Mouse (Mus musculus) myocyte (in vitro differentiated cells): Measurements from ENCODE around the gene Vwc2l.

Source experiments
- CEBPB ChIP-seq: IDR thresholded peaks from 2 replicates; pipeline ENCODE4 v1.6.1; 2011; ENCODE audit warnings: mild to moderate bottlenecking, moderate library complexity; ENCODE audit not compliant: poor library complexity, insufficient read depth, severe bottlenecking
- POLR2A ChIP-seq: IDR thresholded peaks from one replicate; pipeline ENCODE4 v1.6.1; 2011; ENCODE audit warnings: low read depth, mild to moderate bottlenecking, control low read depth, moderate library complexity; ENCODE audit not compliant: insufficient read length
- SRF ChIP-seq: IDR thresholded peaks from one replicate; pipeline ENCODE4 v1.6.1; 2011; ENCODE audit warnings: low read depth; ENCODE audit not compliant: control insufficient read depth, insufficient read length
- USF1 ChIP-seq: IDR thresholded peaks from one replicate; pipeline ENCODE4 v1.6.1; 2011; ENCODE audit warnings: low read depth, mild to moderate bottlenecking, control low read depth, moderate library complexity

- TF ChIP-seq POLR2A (no peak), CEBPB (no peak), USF1 (no peak), SRF (no peak)
Measured at GRCm38 (mm10) chr1:70884156-70884555, 158.6 kb downstream of the Vwc2l start.
